Comparison of ENCODE assay signal across 8 mouse cellular contexts in the genomic region with DNA sequence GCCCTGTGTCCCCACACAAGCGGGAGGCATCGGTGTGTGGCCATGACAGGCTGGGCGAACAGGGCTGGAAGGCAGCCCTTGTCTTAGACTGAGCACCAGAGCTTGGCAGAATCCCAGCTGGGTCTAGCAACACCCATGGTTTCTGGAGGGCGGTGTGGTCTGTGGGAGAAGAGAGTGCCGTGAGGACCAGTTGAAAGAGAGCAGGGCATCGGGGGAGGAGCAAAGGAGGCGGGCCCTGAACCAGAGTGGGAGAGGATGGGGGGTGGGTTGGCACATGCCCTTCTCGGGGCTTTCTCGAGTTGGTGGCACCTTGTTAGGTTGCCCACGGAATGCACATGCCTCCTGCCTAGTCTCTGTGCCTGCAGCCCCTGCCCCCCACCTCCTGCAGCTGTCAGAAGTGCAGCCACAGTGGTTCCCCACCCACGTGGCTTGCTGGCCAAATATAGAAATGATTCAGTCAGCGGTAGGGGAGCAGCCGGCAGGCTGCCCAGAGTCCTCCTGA. TPM values are rescaled to one million over a fixed set of nuclear protein-coding genes. Genes with fewer than 3 reads are reported as not detected.
A peak's percentile ranks its signal among the peaks of the same experiment; 100 is the strongest.
DNase-seq lines count a peak whose midpoint lies in the region; ATAC-seq lines count a peak whose summit lies in the region.

TSS of gene Ppfia4 (minus strand) at position 159 of the 502 bp plus-strand sequence.

- 0 out of 2 replicates have a peak within 1 kb of the TSS, but pooled peaks have one; percentile 38 for H3K9ac ChIP-seq in stomach, embryonic 16.5 days (ENCODE audit: low read length)

- DNase-seq in spleen, postnatal 36 days (ENCODE audit: low spot score in 2 of 2): peak; percentile 25 to 28
- no peak for DNase-seq in spleen, postnatal 14 days (ENCODE audit: low spot score in 2 of 2)
- peak; percentile 71 for DNase-seq in cerebellum, adult 8-10 months
- peak in 1 of 2 experiments; percentile 65 for DNase-seq in gastrocnemius, postnatal 4 days (ENCODE audit: low spot score in 2 of 2)
- peak; percentile 35 to 54 for DNase-seq in kidney, postnatal 4 days
- DNase-seq in lung, postnatal 36 days: peak; percentile 19
- no peak for DNase-seq in spleen, adult 12 weeks (ENCODE audit: low spot score)

- H3K4me3 ChIP-seq in stomach, embryonic 16.5 days (replicated peaks; ENCODE audit: low read length): no peak within 1 kb of the TSS

- no peaks in the 10 kb centered on the region for H3K27me3 ChIP-seq in stomach, embryonic 16.5 days (ENCODE audit: control insufficient read depth, insufficient read depth, low read length)

- H3K36me3 ChIP-seq in stomach, embryonic 16.5 days (ENCODE audit: control insufficient read depth, insufficient read depth, low read length): no peaks in the 10 kb centered on the region

- no peak within 1 kb of the TSS for H3K27ac ChIP-seq in stomach, embryonic 16.5 days (ENCODE audit: low read length)

- peaks cover 7% of the 10 kb centered on the region for H3K4me1 ChIP-seq in stomach, embryonic 16.5 days (ENCODE audit: control insufficient read depth, insufficient read depth, low read length)

- no peaks in the 10 kb centered on the region for H3K9me3 ChIP-seq in stomach, embryonic 16.5 days (replicated peaks; ENCODE audit: control insufficient read depth, low read length)

- WGBS in stomach, embryonic 16.5 days: 31% methylated on average over 13 of the region's 13 CpGs

- ATAC-seq in stomach, embryonic 16.5 days (ENCODE audit: insufficient read depth, low FRiP score): peak; percentile 81

- H3K4me2 ChIP-seq in stomach, embryonic 16.5 days (ENCODE audit: low read depth, low read length): peak within 1 kb of the TSS; percentile 0; the same call in 1 of the 2 replicates

RNA-seq across cellular contexts. Expression of gene Ppfia4, which starts in this region (rescaled TPM):
- total RNA-seq in gastrocnemius, postnatal 4 days (2021): 10 to 100 TPM; 25.5 to 26.2 TPM
- polyA plus RNA-seq in stomach, embryonic 16.5 days (2015; fragmentation: Nextera tagmentation; extraction: Ambion mirVana): 6.8 and 6.9 TPM in 2 replicates

Comparison
In these comparisons a context has a peak if more than half of its experiments do, and no peak if none do; other contexts are left out.
1. DNase-seq: peak in spleen, postnatal 36 days (2 of 2), cerebellum, adult 8-10 months (single experiment), kidney, postnatal 4 days (2 of 2) and lung, postnatal 36 days (single experiment); none in spleen, postnatal 14 days (0 of 2) and spleen, adult 12 weeks (single experiment).